Mouse (Mus musculus) intestine, embryonic 15.5 days (tissue): ENCODE results near the gene Olfr433. TPM values are rescaled to one million over a fixed set of nuclear protein-coding genes. Genes with fewer than 3 reads are reported as not detected.

Experiments
- ATAC-seq: fragments of 200-750 bp; cut with Nextera tagmentation; 2 replicates; pipeline ENCODE4 v1.8.0; 2017; ENCODE audit warnings: moderate TSS enrichment, moderate library complexity
- H3K27ac ChIP-seq: fragments of 300-500 bp; sonication (generic); 2 replicates; pipeline ENCODE4 v1.5.1; 2015; ENCODE audit warnings: mild to moderate bottlenecking, inconsistent platforms
- H3K27me3 ChIP-seq: fragments of 300-500 bp; sonication (generic); replicated peaks from 2 replicates; pipeline ENCODE4 v1.6.1; 2015; ENCODE audit warnings: inconsistent platforms
- H3K36me3 ChIP-seq: fragments of 300-500 bp; sonication (generic); 2 replicates; pipeline ENCODE4 v1.6.1; 2015; ENCODE audit warnings: inconsistent platforms
- H3K4me1 ChIP-seq: fragments of 300-500 bp; sonication (generic); replicated peaks from 2 replicates; pipeline ENCODE4 v1.6.1; 2015; ENCODE audit warnings: inconsistent platforms
- H3K4me2 ChIP-seq: fragments of 300-500 bp; sonication (generic); replicated peaks from 2 replicates; pipeline ENCODE4 v1.6.1; 2015; ENCODE audit warnings: mild to moderate bottlenecking, inconsistent platforms
- H3K4me3 ChIP-seq: fragments of 300-500 bp; sonication (generic); replicated peaks from 2 replicates; pipeline ENCODE4 v1.5.1; 2015; ENCODE audit warnings: inconsistent platforms
- H3K9ac ChIP-seq: fragments of 300-500 bp; sonication (generic); 2 replicates; pipeline ENCODE4 v1.6.1; 2015; ENCODE audit warnings: inconsistent platforms
- H3K9me3 ChIP-seq: fragments of 300-500 bp; sonication (generic); 2 replicates; pipeline ENCODE4 v1.6.1; 2016; ENCODE audit warnings: inconsistent platforms
- WGBS: fragments of 180-500 bp; shearing (Covaris S2); methylation state at CpG from one replicate; pipeline ENCODE4 v1.1.7; 2015; 5-methylcytosine and 5-hydroxymethylcytosine counted together
- polyA plus RNA-seq: library from polyadenylated mRNA; unstranded; fragments of >200 nt; fragmentation: Nextera tagmentation; extraction: Ambion mirVana; gene quantifications from 2 replicates; pipeline ENCODE4 v1.2.1, GENCODE M21; 2015

The Olfr433 gene
- polyA plus RNA-seq, 1 experiment from 2014 or later: not detected

- no peak for ATAC-seq
- WGBS: 90% methylated on average over 4 of the region's 4 CpGs
- Histone ChIP-seq H3K36me3 (no peaks in the 10 kb centered on the region), H3K9me3 (no peaks in the 10 kb centered on the region), H3K4me2 (no peak overlapping the region), H3K4me3 (no peak overlapping the region), H3K27me3 (no peaks in the 10 kb centered on the region), H3K9ac (no peak overlapping the region), H3K27ac (no peak overlapping the region), H3K4me1 (no peaks in the 10 kb centered on the region)
Observed at GRCm38 (mm10) chr1:174050532-174050931, 10.0 kb downstream of the Olfr433 start.

- Histone ChIP-seq H3K36me3 (no peaks in the 10 kb centered on the region), H3K27me3 (no peaks in the 10 kb centered on the region), H3K4me2 (no peak overlapping the region), H3K4me3 (no peak overlapping the region), H3K9me3 (no peaks in the 10 kb centered on the region), H3K4me1 (no peaks in the 10 kb centered on the region), H3K27ac (no peak overlapping the region), H3K9ac (no peak overlapping the region)
- 80% methylated on average over 4 of the region's 4 CpGs for WGBS
- no peak for ATAC-seq
Observed at GRCm38 (mm10) chr1:174051515-174051914, 11.0 kb downstream of the Olfr433 start.

GRCm38 (mm10) chr1:174051931-174052536 lies 11.5 kb downstream of the Olfr433 start:
- Histone ChIP-seq H3K4me2 (no peak overlapping the region), H3K27ac (no peak overlapping the region), H3K4me3 (no peak overlapping the region), H3K27me3 (no peaks in the 10 kb centered on the region), H3K9me3 (no peaks in the 10 kb centered on the region), H3K9ac (no peak overlapping the region), H3K36me3 (no peaks in the 10 kb centered on the region), H3K4me1 (no peaks in the 10 kb centered on the region)
- ATAC-seq: no peak
- 90% methylated on average over 5 of the region's 5 CpGs for WGBS

- Histone ChIP-seq H3K9me3 (no peaks in the 10 kb centered on the region), H3K27ac (no peak overlapping the region), H3K36me3 (no peaks in the 10 kb centered on the region), H3K4me3 (no peak overlapping the region), H3K4me1 (no peaks in the 10 kb centered on the region), H3K9ac (no peak overlapping the region), H3K4me2 (no peak overlapping the region), H3K27me3 (no peaks in the 10 kb centered on the region)
- WGBS: 72% methylated on average over 3 of the region's 3 CpGs
- no peak for ATAC-seq
Observed at GRCm38 (mm10) chr1:174052981-174053380, 12.5 kb downstream of the Olfr433 start.

GRCm38 (mm10) chr1:174055248-174055647 lies 14.7 kb downstream of the Olfr433 start:
- H3K4me3 ChIP-seq: no peak overlapping the region
- 78% methylated on average over 2 of the region's 2 CpGs for WGBS

GRCm38 (mm10) chr1:174066305-174066704 lies 25.8 kb downstream of the Olfr433 start, which contains the start of gene Olfr430:
Gene Olfr430 (plus strand): TSS chr1:174066605.
- Histone ChIP-seq H3K4me1 (no peaks in the 10 kb centered on the region), H3K9ac (no peak within 1 kb of the TSS), H3K4me2 (no peak within 1 kb of the TSS), H3K36me3 (no peaks in the 10 kb centered on the region), H3K9me3 (no peaks in the 10 kb centered on the region), H3K27ac (no peak within 1 kb of the TSS), H3K4me3 (no peak within 1 kb of the TSS), H3K27me3 (no peaks in the 10 kb centered on the region)
- 90% methylated on average over 3 of the region's 3 CpGs for WGBS
- ATAC-seq: no peak

More at GRCm38 (mm10) chr1:174055248-174055647, 14.7 kb downstream of the Olfr433 start:
- Histone ChIP-seq H3K9ac (no peak overlapping the region), H3K4me2 (no peak overlapping the region), H3K27me3 (no peaks in the 10 kb centered on the region), H3K27ac (no peak overlapping the region), H3K9me3 (no peaks in the 10 kb centered on the region), H3K36me3 (no peaks in the 10 kb centered on the region), H3K4me1 (no peaks in the 10 kb centered on the region)
- no peak for ATAC-seq

GRCm38 (mm10) chr1:174084031-174084430 lies 43.5 kb downstream of the Olfr433 start, which contains the start of gene Olfr429:
Gene Olfr429 (plus strand): TSS chr1:174084331.
- no peak for ATAC-seq
- H3K4me2 ChIP-seq: no peak within 1 kb of the TSS
- WGBS: 91% methylated on average over 2 of the region's 2 CpGs
- no peak within 1 kb of the TSS for H3K27ac ChIP-seq
- H3K4me1 ChIP-seq: no peaks in the 10 kb centered on the region
- H3K36me3 ChIP-seq: no peaks in the 10 kb centered on the region
- no peak within 1 kb of the TSS for H3K9ac ChIP-seq
- H3K27me3 ChIP-seq: no peaks in the 10 kb centered on the region
- H3K9me3 ChIP-seq: no peaks in the 10 kb centered on the region
- H3K4me3 ChIP-seq: no peak within 1 kb of the TSS

Other genes with a start within 250 kb of the Olfr433 start
- gene Ifi211, start 127.7 kb upstream of the Olfr433 start, polyA plus RNA-seq: 0.74 and 1.3 TPM in 2 replicates
- gene Mndal, start 98.2 kb upstream of the Olfr433 start, polyA plus RNA-seq: 3.0 and 3.4 TPM in 2 replicates
- 1.9 and 2.3 TPM in 2 replicates for gene Ifi203, start 98.0 kb upstream of the Olfr433 start, polyA plus RNA-seq
- gene Ifi202b, start 58.0 kb upstream of the Olfr433 start, polyA plus RNA-seq: not detected in 2 replicates
- 1.2 and 1.3 TPM in 2 replicates for gene Ifi205, start 8.9 kb upstream of the Olfr433 start, polyA plus RNA-seq
- not detected in 2 replicates for gene Olfr432, start 8.5 kb downstream of the Olfr433 start, polyA plus RNA-seq
- gene Olfr430, start 25.9 kb downstream of the Olfr433 start, polyA plus RNA-seq: not detected in 2 replicates
- gene Olfr429, start 43.6 kb downstream of the Olfr433 start, polyA plus RNA-seq: not detected in 2 replicates
- gene Olfr427, start 56.2 kb downstream of the Olfr433 start, polyA plus RNA-seq: not detected in 2 replicates
- not detected in 2 replicates for gene Olfr231, start 80.5 kb downstream of the Olfr433 start, polyA plus RNA-seq
- gene Olfr424, start 90.8 kb downstream of the Olfr433 start, polyA plus RNA-seq: not detected in 2 replicates
- not detected in 2 replicates for gene Olfr420, start 114.9 kb downstream of the Olfr433 start, polyA plus RNA-seq
- 0.85 and 0.94 TPM in 2 replicates for gene Spta1, start 132.1 kb downstream of the Olfr433 start, polyA plus RNA-seq
- gene Olfr419, start 211.4 kb downstream of the Olfr433 start, polyA plus RNA-seq: not detected in 2 replicates